Mouse (Mus musculus): ENCODE measurements at regions not wholly inside any gene's neighbourhood (a gene's known extent, or its start where the extent isn't known, plus 50 kb on each side); places are given as distances from the start of the nearest gene placed in this dataset.
"Not testable (repeated sequence)": the region's sequence is repeated elsewhere in the genome, so short reads cannot be mapped to it uniquely, and the experiment has no call there.

GRCm38 (mm10) chr13:62077951-62078671, 51.6 kb upstream of the Zfp808 start:
- TF ChIP-seq GABPA (IDR thresholded peaks at IDR 0.05; ENCODE audit: insufficient replicate concordance, low read depth, low read length); EP300 (IDR thresholded peaks at IDR 0.05; ENCODE audit: low read length); ZKSCAN1 (IDR thresholded peaks at IDR 0.05; ENCODE audit: borderline replicate concordance, low read depth, low read length); POLR2A (IDR thresholded peaks at IDR 0.05; ENCODE audit: low read depth, low read length); CTCF (conservative IDR thresholded peaks at IDR 0.05 in 1 of 2, IDR thresholded peaks at IDR 0.05 in 1 of 2; ENCODE audit: low read depth in 2 of 2, low read length in 2 of 2); CHD2 (IDR thresholded peaks at IDR 0.05; ENCODE audit: low read length); RCOR1 (conservative IDR thresholded peaks at IDR 0.05; ENCODE audit: low read depth, low read length); MAZ (IDR thresholded peaks at IDR 0.05; ENCODE audit: low read depth, low read length); ZNF384 (IDR thresholded peaks at IDR 0.05; ENCODE audit: low read depth, low read length); USF2 (conservative IDR thresholded peaks at IDR 0.05; ENCODE audit: low read depth, low read length); E2F4 (IDR thresholded peaks at IDR 0.05; ENCODE audit: insufficient replicate concordance, low read depth, low read length): not testable (repeated sequence)

Data from CH12.LX (cell line).